ENCODE assay signal across 29 mouse cellular contexts in the genomic region with DNA sequence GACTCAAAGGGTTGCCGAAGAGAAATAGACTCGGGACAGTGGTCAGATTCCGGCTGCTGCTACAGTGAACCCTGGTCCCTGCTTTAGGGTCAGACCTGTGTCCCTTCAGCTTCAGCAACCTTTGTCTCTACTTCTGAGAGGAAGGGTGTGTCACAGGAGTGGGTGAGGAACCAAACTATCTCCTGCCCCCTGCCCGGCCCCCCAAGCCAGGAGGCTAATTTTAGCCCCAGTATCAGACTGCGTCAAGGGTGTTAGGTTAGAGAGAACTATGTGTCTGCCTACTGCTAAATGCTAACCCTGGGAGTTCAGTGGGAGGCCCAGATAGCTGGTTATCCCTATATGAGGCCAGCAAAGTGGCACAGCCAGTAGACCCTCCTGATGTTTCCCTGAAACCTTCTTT. TPM values are rescaled to one million over a fixed set of nuclear protein-coding genes. Genes with fewer than 3 reads are reported as not detected.
A peak's percentile ranks its signal among the peaks of the same experiment; 100 is the strongest.
DNase-seq lines count a peak whose midpoint lies in the region; ATAC-seq and TF ChIP-seq lines count a peak whose summit lies in the region.
"Had no signal": no experiment of that assay in that cellular context is flagged by ENCODE, and none has a peak within 500 bp of the region (broad histone marks: within the 10 kb centered on the region; RNA-seq: fewer than 3 reads in every experiment).

No protein-coding gene starts in this region.

- peak overlapping the region; percentile 65 for H3K27ac ChIP-seq in heart, embryonic 11.5 days (ENCODE audit: low read depth, low read length)
- H3K27ac ChIP-seq in heart, embryonic 14.5 days (replicated peaks in 1 of 2; ENCODE audit: control insufficient read depth in 1 of 2, insufficient read depth in 1 of 2, low read depth in 2 of 2, low read length in 2 of 2), result peak overlapping the region; percentile 56 to 71
- H3K27ac ChIP-seq in heart, postnatal 0 days (ENCODE audit: low read depth), result peak overlapping the region; percentile 33; the same call in 1 of the 2 replicates
- H3K27ac ChIP-seq in heart, adult 2 months, result no peak overlapping the region
- H3K27ac ChIP-seq: forebrain, embryonic 10.5 days; forebrain, embryonic 13.5 days; hindbrain, embryonic 10.5 days; hindbrain, embryonic 13.5 days; intestine, embryonic 15.5 days had no signal

- 0 out of 2 replicates have a peak, but pooled peaks have one; percentile 22 for ATAC-seq in heart, embryonic 11.5 days (replicated peaks; ENCODE audit: insufficient number of reproducible peaks, low FRiP score, low TSS enrichment)
- no peak for ATAC-seq in heart, embryonic 14.5 days (ENCODE audit: insufficient number of reproducible peaks, insufficient read depth, low FRiP score, low read depth)
- peak; percentile 40 for ATAC-seq in heart, postnatal 0 days (ENCODE audit: insufficient read depth, low read depth)
- ATAC-seq: forebrain, embryonic 13.5 days; forebrain, embryonic 16.5 days; hindbrain, embryonic 16.5 days; intestine, embryonic 15.5 days; Patski had no signal

- intact Hi-C loops in heart, adult 2 months (cut with DNase I), result no loop called here

- H3K36me3 ChIP-seq in heart, embryonic 11.5 days (ENCODE audit: control insufficient read depth, insufficient read depth, low read length), result no peaks in the 10 kb centered on the region
- no peaks in the 10 kb centered on the region for H3K36me3 ChIP-seq in heart, embryonic 14.5 days (ENCODE audit: control insufficient read depth, insufficient read depth, low read length)
- H3K36me3 ChIP-seq in heart, postnatal 0 days (replicated peaks; ENCODE audit: control insufficient read depth, insufficient read depth, low read length), result no peaks in the 10 kb centered on the region
- no peaks in the 10 kb centered on the region for H3K36me3 ChIP-seq in heart, adult 2 months (ENCODE audit: control insufficient read depth, insufficient read depth, low read length)
- H3K36me3 ChIP-seq: forebrain, embryonic 10.5 days; G1E; hindbrain, embryonic 10.5 days; hindbrain, embryonic 13.5 days; intestine, embryonic 15.5 days had no signal

- H3K27me3 ChIP-seq in heart, embryonic 11.5 days (ENCODE audit: control insufficient read depth, insufficient read depth, low read length), result peaks cover 6% of the 10 kb centered on the region; the same call in 1 of the 2 replicates
- H3K27me3 ChIP-seq in heart, embryonic 14.5 days (ENCODE audit: control insufficient read depth, insufficient read depth, low read length), result no peaks in the 10 kb centered on the region
- H3K27me3 ChIP-seq in heart, postnatal 0 days (ENCODE audit: control insufficient read depth, insufficient read depth, low read length), result no peaks in the 10 kb centered on the region
- no peaks in the 10 kb centered on the region for H3K27me3 ChIP-seq in heart, adult 2 months (ENCODE audit: control insufficient read depth, insufficient read depth, low read length)
- H3K27me3 ChIP-seq: intestine, embryonic 15.5 days had no signal

- no peak for TF ChIP-seq CTCF in heart, postnatal 0 days (IDR thresholded peaks at IDR 0.05; ENCODE audit: low read depth)
- no peak for TF ChIP-seq CTCF in heart, adult 2 months (IDR thresholded peaks at IDR 0.05)

- H3K4me1 ChIP-seq in heart, embryonic 11.5 days (ENCODE audit: control insufficient read depth, insufficient read depth, low read length), result peaks cover 35% of the 10 kb centered on the region
- peaks cover 33 to 40% of the 10 kb centered on the region in 2 experiments for H3K4me1 ChIP-seq in heart, embryonic 14.5 days (ENCODE audit: control insufficient read depth in 2 of 2, insufficient read depth in 2 of 2, low read length in 2 of 2)
- H3K4me1 ChIP-seq in heart, postnatal 0 days (ENCODE audit: control insufficient read depth, insufficient read depth), result peaks cover 33% of the 10 kb centered on the region
- no peaks in the 10 kb centered on the region; the same call in 1 of the 2 replicates for H3K4me1 ChIP-seq in heart, adult 2 months (ENCODE audit: control insufficient read depth, insufficient read depth, low read length)

- 37% methylated on average over 5 of the region's 5 CpGs for WGBS in heart, embryonic 11.5 days (ENCODE audit: insufficient replicate concordance)
- WGBS in heart, embryonic 14.5 days, result 22% methylated on average over 5 of the region's 5 CpGs
- 24% methylated on average over 5 of the region's 5 CpGs for WGBS in heart, postnatal 0 days
- 51% methylated on average over 5 of the region's 5 CpGs for WGBS in heart, adult 2 months

- H3K4me3 ChIP-seq in heart, embryonic 11.5 days (ENCODE audit: low read depth, low read length), result no peak overlapping the region
- H3K4me3 ChIP-seq in heart, embryonic 14.5 days (ENCODE audit: control insufficient read depth in 1 of 2, insufficient read depth in 1 of 2, low read depth in 1 of 2, low read length in 2 of 2), result no peak overlapping the region
- H3K4me3 ChIP-seq in heart, postnatal 0 days (ENCODE audit: low read depth, low read length), result no peak overlapping the region
- no peak overlapping the region for H3K4me3 ChIP-seq in heart, adult 2 months
- H3K4me3 ChIP-seq: forebrain, embryonic 10.5 days; forebrain, embryonic 13.5 days; hindbrain, embryonic 10.5 days; hindbrain, embryonic 13.5 days; intestine, embryonic 15.5 days had no signal

- TF ChIP-seq POLR2A in heart, adult 2 months (IDR thresholded peaks at IDR 0.05; ENCODE audit: insufficient read depth, low read depth, low read length), result no peak

- peak overlapping the region; percentile 31; the same call in 1 of the 2 replicates for H3K4me2 ChIP-seq in heart, embryonic 11.5 days
- H3K4me2 ChIP-seq in heart, embryonic 14.5 days (ENCODE audit: low read length), result peak overlapping the region; percentile 5; the same call in 1 of the 2 replicates
- H3K4me2 ChIP-seq in heart, postnatal 0 days (ENCODE audit: low read depth, low read length), result no peak overlapping the region
- H3K4me2 ChIP-seq: forebrain, embryonic 13.5 days; hindbrain, embryonic 13.5 days; intestine, embryonic 15.5 days had no signal

- H3K9me3 ChIP-seq in heart, embryonic 11.5 days (replicated peaks; ENCODE audit: control insufficient read depth, low read length), result no peaks in the 10 kb centered on the region
- H3K9me3 ChIP-seq in heart, embryonic 14.5 days (ENCODE audit: control insufficient read depth, low read length), result no peaks in the 10 kb centered on the region
- no peaks in the 10 kb centered on the region for H3K9me3 ChIP-seq in heart, postnatal 0 days (replicated peaks; ENCODE audit: control insufficient read depth, low read length)
- H3K9me3 ChIP-seq: forebrain, embryonic 10.5 days; forebrain, embryonic 13.5 days; G1E; hindbrain, embryonic 10.5 days; hindbrain, embryonic 13.5 days; intestine, embryonic 15.5 days had no signal

- H3K79me2 ChIP-seq in heart, adult 2 months (replicated peaks; ENCODE audit: control insufficient read depth, insufficient read depth, low read length), result no peaks in the 10 kb centered on the region

- no peak for DNase-seq in heart, adult 11 months
- no peak for DNase-seq in heart, adult 9 months (ENCODE audit: low spot score in 2 of 2)
- DNase-seq in heart, postnatal 0 days (ENCODE audit: low spot score), result peak; percentile 47
- DNase-seq in heart, adult 2 months, result no peak
- DNase-seq: adrenal gland, postnatal 10 days; adrenal gland, postnatal 36 days; B cell, adult 2 months; cerebellum, adult 18-20 months; cerebellum, adult 9-10 months; cerebellum, postnatal 14 days; gastrocnemius, postnatal 10 days; gastrocnemius, postnatal 36 days; kidney, adult 18-20 months; kidney, adult 9 months had no signal

- TF ChIP-seq EP300 in heart, postnatal 0 days (IDR thresholded peaks at IDR 0.05; ENCODE audit: low read depth), result no peak
- TF ChIP-seq EP300 in heart, adult 2 months (IDR thresholded peaks at IDR 0.05; ENCODE audit: insufficient read depth, low read depth, low read length), result no peak

- no peak overlapping the region for H3K9ac ChIP-seq in heart, embryonic 11.5 days (ENCODE audit: low read depth, low read length)
- H3K9ac ChIP-seq in heart, embryonic 14.5 days (ENCODE audit: low read length), result no peak overlapping the region
- no peak overlapping the region for H3K9ac ChIP-seq in heart, postnatal 0 days (replicated peaks; ENCODE audit: low read depth, low read length)
- H3K9ac ChIP-seq in heart, adult 2 months (ENCODE audit: low read depth, low read length), result no peak overlapping the region
- H3K9ac ChIP-seq: forebrain, embryonic 13.5 days; hindbrain, embryonic 13.5 days; intestine, embryonic 15.5 days had no signal

RNA-seq across cellular contexts. Expression of a gene that starts 29.3 kb away (rescaled TPM):
- 0.82 and 0.87 TPM in 2 replicates for polyA plus RNA-seq in heart, embryonic 11.5 days (2014; fragmentation: Nextera tagmentation; extraction: Ambion mirVana)
- 0.50 and 0.72 TPM in 2 replicates for polyA plus RNA-seq in heart, embryonic 14.5 days (2014; fragmentation: Nextera tagmentation; extraction: Ambion mirVana)
- total RNA-seq in heart, postnatal 0 days (2014; rRNA removed; ENCODE audit: low replicate concordance), result not detected in 2 replicates
- 0.12 and 0.36 TPM in 2 replicates for polyA plus RNA-seq in heart, postnatal 0 days (2015; fragmentation: Nextera tagmentation; extraction: Ambion mirVana)
- not detected for total RNA-seq in heart, adult 2 months (2021)
- 1.5 and 1.6 TPM in 2 replicates for polyA plus RNA-seq in heart, adult 2 months (2012; rRNA removed)
- total RNA-seq: CH12.LX; G1E; gastrocnemius, adult 18-20 months; gastrocnemius, postnatal 36 days; granulocyte monocyte progenitor cell, adult 5-6 weeks had no signal
- polyA plus RNA-seq: embryonic facial prominence, embryonic 11.5 days; forebrain, embryonic 10.5 days; forebrain, embryonic 13.5 days; forebrain, embryonic 16.5 days; G1E; hindbrain, embryonic 13.5 days; hindbrain, embryonic 16.5 days; Patski had no signal

RNA-seq across cellular contexts. Expression of a gene that starts 29.7 kb away (rescaled TPM):
- polyA plus RNA-seq in heart, embryonic 11.5 days (2014; fragmentation: Nextera tagmentation; extraction: Ambion mirVana), result 18.6 and 22.0 TPM in 2 replicates
- 23.0 and 24.3 TPM in 2 replicates for polyA plus RNA-seq in heart, embryonic 14.5 days (2014; fragmentation: Nextera tagmentation; extraction: Ambion mirVana)
- 62.4 and 93.5 TPM in 2 replicates for total RNA-seq in heart, postnatal 0 days (2014; rRNA removed; ENCODE audit: low replicate concordance)
- 14.4 and 17.4 TPM in 2 replicates for polyA plus RNA-seq in heart, postnatal 0 days (2015; fragmentation: Nextera tagmentation; extraction: Ambion mirVana)
- 10 to 100 TPM; 12.7 to 13.7 TPM for total RNA-seq in heart, adult 2 months (2021)
- 15.7 and 17.1 TPM in 2 replicates for polyA plus RNA-seq in heart, adult 2 months (2012; rRNA removed)
- total RNA-seq: granulocyte monocyte progenitor cell, adult 5-6 weeks had no signal
- polyA plus RNA-seq: G1E had no signal

RNA-seq across cellular contexts. Expression of a gene that starts 38.9 kb away (rescaled TPM):
- polyA plus RNA-seq in heart, embryonic 11.5 days (2014; fragmentation: Nextera tagmentation; extraction: Ambion mirVana), result 2.2 and 2.4 TPM in 2 replicates
- polyA plus RNA-seq in heart, embryonic 14.5 days (2014; fragmentation: Nextera tagmentation; extraction: Ambion mirVana), result 1.5 and 1.9 TPM in 2 replicates
- 0.93 and 2.4 TPM in 2 replicates for total RNA-seq in heart, postnatal 0 days (2014; rRNA removed; ENCODE audit: low replicate concordance)
- polyA plus RNA-seq in heart, postnatal 0 days (2015; fragmentation: Nextera tagmentation; extraction: Ambion mirVana), result 0.66 and 1.1 TPM in 2 replicates
- total RNA-seq in heart, adult 2 months (2021), result 1 to 10 TPM; 1.2 to 1.3 TPM
- 5.5 and 6.1 TPM in 2 replicates for polyA plus RNA-seq in heart, adult 2 months (2012; rRNA removed)
- total RNA-seq: CH12.LX; granulocyte monocyte progenitor cell, adult 5-6 weeks had no signal
- polyA plus RNA-seq: G1E had no signal
